Mouse (Mus musculus): Measurements from ENCODE around the gene Adamts13. TPM values are rescaled to one million over a fixed set of nuclear protein-coding genes. Genes with fewer than 3 reads are reported as not detected.

Adamts13 gene
- polyA plus RNA-seq, 1 experiment from 2014 or later = 0.25 TPM

- DNase-seq (ENCODE audit: low spot score) = no peak
Measured at GRCm38 (mm10) chr2:27036003-27036402, 62.8 kb downstream of the Adamts13 start.

GRCm38 (mm10) chr2:27037008-27037407 lies 63.8 kb downstream of the Adamts13 start:
- no peak for DNase-seq (ENCODE audit: low spot score)

- DNase-seq (ENCODE audit: low spot score) = peak; percentile 79
Measured at GRCm38 (mm10) chr2:27038596-27038995, 65.4 kb downstream of the Adamts13 start.

- peak; percentile 52 for DNase-seq (ENCODE audit: low spot score)
Measured at GRCm38 (mm10) chr2:27039286-27039685, 66.1 kb downstream of the Adamts13 start.

GRCm38 (mm10) chr2:27042131-27042844 lies 69.1 kb downstream of the Adamts13 start:
- no peak for DNase-seq (ENCODE audit: low spot score)

GRCm38 (mm10) chr2:27043461-27043860 lies 70.2 kb downstream of the Adamts13 start:
- peak; percentile 84 for DNase-seq (ENCODE audit: low spot score)

GRCm38 (mm10) chr2:27044166-27044565 lies 71.0 kb downstream of the Adamts13 start:
- DNase-seq (ENCODE audit: low spot score) = no peak

GRCm38 (mm10) chr2:27044641-27045040 lies 71.4 kb downstream of the Adamts13 start:
- DNase-seq (ENCODE audit: low spot score) = no peak

GRCm38 (mm10) chr2:27045979-27046770 lies 73.0 kb downstream of the Adamts13 start:
- no peak for DNase-seq (ENCODE audit: low spot score)

GRCm38 (mm10) chr2:27049408-27049807 lies 76.2 kb downstream of the Adamts13 start:
- no peak for DNase-seq (ENCODE audit: low spot score)

- DNase-seq (ENCODE audit: low spot score) = no peak
Measured at GRCm38 (mm10) chr2:27058251-27058650, 85.0 kb downstream of the Adamts13 start.

- DNase-seq (ENCODE audit: low spot score) = no peak
Measured at GRCm38 (mm10) chr2:27058751-27059150, 85.5 kb downstream of the Adamts13 start.

GRCm38 (mm10) chr2:27059187-27059586 lies 86.0 kb downstream of the Adamts13 start:
- DNase-seq (ENCODE audit: low spot score) = no peak

Other genes starting within 250 kb of the Adamts13 start
- gene Abo, start 108.4 kb upstream of the Adamts13 start, polyA plus RNA-seq (2015; fragmentation: Nextera tagmentation; extraction: Ambion mirVana) = not detected in 2 replicates
- 31.4 and 31.6 TPM in 2 replicates for gene Surf6, start 70.5 kb upstream of the Adamts13 start, polyA plus RNA-seq (2015; fragmentation: Nextera tagmentation; extraction: Ambion mirVana)
- gene Med22, start 62.7 kb upstream of the Adamts13 start, polyA plus RNA-seq (2015; fragmentation: Nextera tagmentation; extraction: Ambion mirVana) = 28.5 and 30.7 TPM in 2 replicates
- 763 and 778 TPM in 2 replicates for gene Rpl7a, start 62.7 kb upstream of the Adamts13 start, polyA plus RNA-seq (2015; fragmentation: Nextera tagmentation; extraction: Ambion mirVana)
- gene Surf2, start 57.0 kb upstream of the Adamts13 start, polyA plus RNA-seq (2015; fragmentation: Nextera tagmentation; extraction: Ambion mirVana) = 46.7 and 48.3 TPM in 2 replicates
- 76.9 and 78.2 TPM in 2 replicates for gene Surf1, start 56.9 kb upstream of the Adamts13 start, polyA plus RNA-seq (2015; fragmentation: Nextera tagmentation; extraction: Ambion mirVana)
- gene Surf4, start 39.5 kb upstream of the Adamts13 start, polyA plus RNA-seq (2015; fragmentation: Nextera tagmentation; extraction: Ambion mirVana) = 168 and 172 TPM in 2 replicates
- 0.53 and 0.57 TPM in 2 replicates for gene Stkld1, start 39.4 kb upstream of the Adamts13 start, polyA plus RNA-seq (2015; fragmentation: Nextera tagmentation; extraction: Ambion mirVana)
- 55.9 and 56.2 TPM in 2 replicates for gene Rexo4, start 9.0 kb upstream of the Adamts13 start, polyA plus RNA-seq (2015; fragmentation: Nextera tagmentation; extraction: Ambion mirVana)
- gene Cacfd1, start 36.5 kb downstream of the Adamts13 start, polyA plus RNA-seq (2015; fragmentation: Nextera tagmentation; extraction: Ambion mirVana) = 33.4 and 37.3 TPM in 2 replicates
- 2.6 and 3.1 TPM in 2 replicates for gene Slc2a6, start 54.6 kb downstream of the Adamts13 start, polyA plus RNA-seq (2015; fragmentation: Nextera tagmentation; extraction: Ambion mirVana)
- gene Mymk, start 98.8 kb downstream of the Adamts13 start, polyA plus RNA-seq (2015; fragmentation: Nextera tagmentation; extraction: Ambion mirVana) = 1.1 and 1.3 TPM in 2 replicates
- 2.0 and 2.1 TPM in 2 replicates for gene Adamtsl2, start 106.0 kb downstream of the Adamts13 start, polyA plus RNA-seq (2015; fragmentation: Nextera tagmentation; extraction: Ambion mirVana)
- 1.2 and 1.4 TPM in 2 replicates for gene Fam163b, start 169.1 kb downstream of the Adamts13 start, polyA plus RNA-seq (2015; fragmentation: Nextera tagmentation; extraction: Ambion mirVana)
- 0.08 and 0.15 TPM in 2 replicates for gene Dbh, start 191.8 kb downstream of the Adamts13 start, polyA plus RNA-seq (2015; fragmentation: Nextera tagmentation; extraction: Ambion mirVana)